Mouse (Mus musculus) hindbrain, embryonic 16.5 days (tissue): ENCODE measurements around the gene Nxpe5. TPM values are rescaled to one million over a fixed set of nuclear protein-coding genes. Genes with fewer than 3 reads are reported as not detected.
"Not testable (repeated sequence)": the region's sequence is repeated elsewhere in the genome, so short reads cannot be mapped to it uniquely, and the experiment has no call there.

Source experiments
- ATAC-seq: fragments of 200-750 bp; cut with Nextera tagmentation; 2 replicates; pipeline ENCODE4 v1.8.0; 2017; ENCODE audit warnings: moderate TSS enrichment, moderate library complexity
- H3K27ac ChIP-seq: fragments of 300-500 bp; sonication (generic); 2 replicates; pipeline ENCODE4 v1.5.1; 2014; ENCODE audit warnings: low read depth, mild to moderate bottlenecking, control low read depth, low read length, moderate library complexity
- H3K27me3 ChIP-seq: fragments of 300-500 bp; sonication (generic); replicated peaks from 2 replicates; pipeline ENCODE4 v1.6.1; 2014; ENCODE audit warnings: low read length; ENCODE audit not compliant: control insufficient read depth, insufficient read depth
- H3K36me3 ChIP-seq: fragments of 300-500 bp; sonication (generic); 2 replicates; pipeline ENCODE4 v1.6.1; 2014; ENCODE audit warnings: mild to moderate bottlenecking, low read length, moderate library complexity, mixed read lengths; ENCODE audit not compliant: control insufficient read depth, insufficient read depth
- H3K4me1 ChIP-seq: fragments of 300-500 bp; sonication (generic); 2 replicates; pipeline ENCODE4 v1.6.1; 2014; ENCODE audit warnings: low read depth, low read length; ENCODE audit not compliant: control insufficient read depth, insufficient read depth
- H3K4me2 ChIP-seq: fragments of 300-500 bp; sonication (generic); 2 replicates; pipeline ENCODE4 v1.6.1; 2014; ENCODE audit warnings: mild to moderate bottlenecking, low read length, control low read depth, moderate library complexity
- H3K4me3 ChIP-seq: fragments of 300-500 bp; sonication (generic); 2 replicates; pipeline ENCODE4 v1.5.1; 2014; ENCODE audit warnings: mild to moderate bottlenecking, low read length, control low read depth, moderate library complexity
- H3K9ac ChIP-seq: fragments of 300-500 bp; sonication (generic); 2 replicates; pipeline ENCODE4 v1.6.1; 2014; ENCODE audit warnings: low read depth, mild to moderate bottlenecking, control low read depth, low read length, moderate library complexity
- H3K9me3 ChIP-seq: fragments of 300-500 bp; sonication (generic); 2 replicates; pipeline ENCODE4 v1.6.1; 2014; ENCODE audit warnings: mild to moderate bottlenecking, low read length, moderate library complexity; ENCODE audit not compliant: control insufficient read depth
- WGBS: fragments of 180-500 bp; shearing (Covaris S2); extraction: QIAGEN DNeasy Blood & Tissue Kit; methylation state at CpG from one replicate; pipeline ENCODE4 v1.1.7; 2014; 5-methylcytosine and 5-hydroxymethylcytosine counted together
- polyA plus RNA-seq: library from polyadenylated mRNA; unstranded; fragments of >200 nt; fragmentation: Nextera tagmentation; extraction: Ambion mirVana; gene quantifications from 2 replicates; pipeline ENCODE4 v1.2.1, GENCODE M21; 2015

Gene Nxpe5
- polyA plus RNA-seq, 1 experiment from 2014 or later, result not detected

DNA sequence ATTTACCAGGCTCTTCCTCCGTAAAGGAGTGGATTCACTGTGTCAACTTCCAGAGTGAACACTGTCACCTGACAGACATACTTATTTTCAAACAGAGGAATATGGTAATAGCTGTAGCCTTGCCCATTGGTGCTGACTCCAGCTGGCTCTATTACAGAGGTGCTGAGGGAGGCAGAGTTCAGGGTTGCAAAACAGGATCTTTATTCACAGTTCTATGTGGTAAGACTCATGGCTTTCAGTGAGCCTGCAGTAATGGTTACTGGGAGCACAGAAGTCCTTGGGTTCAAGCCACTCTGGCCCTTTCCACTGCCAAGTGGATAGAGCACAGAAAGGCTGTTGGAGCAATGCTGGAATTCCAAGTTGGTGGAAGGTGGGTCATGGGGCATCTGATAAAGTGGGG, 18.4 kb upstream of the Nxpe5 start:
- no peak overlapping the region for H3K9ac ChIP-seq
- no peak for ATAC-seq
- no peak overlapping the region for H3K4me2 ChIP-seq
- H3K4me1 ChIP-seq, result no peaks in the 10 kb centered on the region
- no peak overlapping the region for H3K4me3 ChIP-seq
- H3K27me3 ChIP-seq, result no peaks in the 10 kb centered on the region
- no peaks in the 10 kb centered on the region for H3K36me3 ChIP-seq
- H3K27ac ChIP-seq, result no peak overlapping the region
- no peaks in the 10 kb centered on the region for H3K9me3 ChIP-seq
- 86% methylated on average over 1 of the region's 1 CpGs for WGBS

- 88% methylated on average over 4 of the region's 4 CpGs for WGBS
- Histone ChIP-seq H3K9me3 (no peaks in the 10 kb centered on the region), H3K9ac (no peak overlapping the region), H3K27ac (no peak overlapping the region), H3K36me3 (no peaks in the 10 kb centered on the region), H3K27me3 (no peaks in the 10 kb centered on the region), H3K4me3 (no peak overlapping the region), H3K4me1 (no peaks in the 10 kb centered on the region), H3K4me2 (no peak overlapping the region)
- ATAC-seq, result no peak
Observed at GRCm38 (mm10) chr5:138207873-138208272, 17.8 kb upstream of the Nxpe5 start.

- WGBS, result 91% methylated on average over 13 of the region's 13 CpGs
- not testable (repeated sequence) for ATAC-seq, H3K4me2 ChIP-seq, H3K36me3 ChIP-seq, H3K9ac ChIP-seq, H3K4me3 ChIP-seq, H3K27me3 ChIP-seq, H3K4me1 ChIP-seq, H3K9me3 ChIP-seq, H3K27ac ChIP-seq
Observed at GRCm38 (mm10) chr5:138216632-138217031, 9.1 kb upstream of the Nxpe5 start.

DNA sequence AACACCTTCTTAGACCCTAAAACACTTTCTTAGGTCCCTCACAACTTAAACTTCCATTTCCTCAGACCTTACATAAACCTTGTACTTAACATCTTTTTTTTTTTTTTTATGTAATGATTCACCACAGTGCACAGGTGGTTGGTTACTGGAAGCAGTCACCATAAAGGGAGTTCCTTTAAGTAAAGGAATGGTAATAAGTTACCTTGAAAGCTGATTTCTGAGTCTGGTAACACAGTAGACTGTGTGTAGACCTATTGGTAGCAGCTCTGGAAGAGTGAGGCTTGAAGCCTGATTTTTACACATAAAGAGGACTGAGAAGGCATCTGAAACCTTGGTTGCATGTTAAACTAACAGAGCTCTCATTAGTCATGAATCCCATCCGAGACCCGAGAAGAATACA, 5.8 kb upstream of the Nxpe5 start:
- ATAC-seq, result no peak
- H3K9ac ChIP-seq, result no peak overlapping the region
- WGBS, result 82% methylated on average over 2 of the region's 2 CpGs
- no peak overlapping the region for H3K27ac ChIP-seq
- no peaks in the 10 kb centered on the region for H3K36me3 ChIP-seq
- H3K9me3 ChIP-seq, result no peaks in the 10 kb centered on the region
- no peaks in the 10 kb centered on the region for H3K4me1 ChIP-seq
- no peak overlapping the region for H3K4me2 ChIP-seq
- no peaks in the 10 kb centered on the region for H3K27me3 ChIP-seq
- no peak overlapping the region for H3K4me3 ChIP-seq

DNA sequence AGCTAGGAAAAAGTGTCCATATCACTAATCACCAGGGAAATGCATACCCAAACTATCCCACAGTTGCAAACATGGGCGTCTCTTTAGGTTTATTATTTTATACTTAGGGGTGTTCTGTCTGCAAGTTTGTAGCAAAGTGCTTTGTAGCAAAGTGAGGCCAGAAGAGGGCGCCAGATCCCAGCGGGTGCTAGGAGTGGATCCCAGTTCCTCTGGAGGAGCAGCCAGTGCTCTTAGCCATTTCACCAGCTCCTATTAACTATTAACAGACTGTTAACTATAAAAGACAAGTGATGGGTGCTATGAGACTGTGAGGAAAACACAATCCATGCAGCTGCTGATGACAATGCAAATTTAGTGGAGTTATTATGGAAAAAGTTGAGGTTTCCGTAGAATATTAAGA, 3.6 kb upstream of the Nxpe5 start:
- Histone ChIP-seq H3K27ac (no peak overlapping the region), H3K9me3 (no peaks in the 10 kb centered on the region), H3K27me3 (no peaks in the 10 kb centered on the region), H3K4me1 (no peaks in the 10 kb centered on the region), H3K4me2 (no peak overlapping the region), H3K9ac (no peak overlapping the region), H3K36me3 (no peaks in the 10 kb centered on the region), H3K4me3 (no peak overlapping the region)
- WGBS, result 23% methylated on average over 4 of the region's 4 CpGs
- ATAC-seq, result no peak

DNA sequence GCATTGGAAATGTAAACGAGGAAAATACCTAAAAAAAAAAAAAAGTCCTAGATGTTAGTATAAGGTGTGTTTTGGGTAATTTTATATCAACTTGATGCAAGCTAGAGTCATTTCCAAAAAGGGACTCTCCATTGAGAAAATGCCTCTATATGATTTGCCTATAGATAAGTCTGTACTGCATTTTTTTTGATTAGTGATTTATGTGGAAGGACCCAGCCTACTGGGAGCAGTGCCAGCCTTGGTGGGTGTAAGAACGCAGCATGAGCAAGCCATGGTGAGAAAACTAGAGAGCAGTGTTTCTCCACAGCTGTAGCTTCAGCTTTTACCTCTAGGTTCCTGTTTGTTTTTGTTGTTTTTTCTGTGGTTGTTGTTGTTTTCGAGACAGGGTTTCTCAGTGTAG, 2.4 kb upstream of the Nxpe5 start:
- Histone ChIP-seq H3K4me2 (no peak overlapping the region), H3K27ac (no peak overlapping the region), H3K9me3 (no peaks in the 10 kb centered on the region), H3K9ac (no peak overlapping the region), H3K4me3 (no peak overlapping the region), H3K27me3 (no peaks in the 10 kb centered on the region), H3K36me3 (no peaks in the 10 kb centered on the region), H3K4me1 (no peaks in the 10 kb centered on the region)
- ATAC-seq, result no peak
- 65% methylated on average over 3 of the region's 3 CpGs for WGBS

DNA sequence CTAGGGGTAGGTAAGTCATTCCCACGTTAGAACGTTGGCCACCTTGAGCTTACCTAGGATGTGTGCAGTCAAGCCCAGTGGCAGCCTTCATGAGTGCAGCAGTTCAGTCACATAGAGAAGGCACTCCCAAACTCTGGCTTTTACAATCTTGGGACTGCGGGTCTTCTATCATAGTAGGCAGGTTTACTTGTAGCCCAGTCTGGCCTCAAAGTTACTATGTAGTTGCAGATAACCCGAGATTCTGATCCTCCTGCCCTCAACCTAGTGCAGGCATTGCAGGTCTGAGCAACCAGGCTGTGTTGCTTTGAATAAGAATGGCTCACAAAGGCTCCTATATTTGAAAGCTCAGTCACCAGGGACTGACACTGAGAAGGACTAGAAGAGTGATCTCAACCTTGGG, 793 bp downstream of the Nxpe5 start:
- H3K4me1 ChIP-seq, result no peaks in the 10 kb centered on the region

GRCm38 (mm10) chr5:138227367-138227766, 1.7 kb downstream of the Nxpe5 start:
- Histone ChIP-seq H3K27me3 (no peaks in the 10 kb centered on the region), H3K4me1 (no peaks in the 10 kb centered on the region), H3K36me3 (no peaks in the 10 kb centered on the region), H3K9ac (no peak overlapping the region), H3K27ac (no peak overlapping the region), H3K4me3 (no peak overlapping the region), H3K9me3 (no peaks in the 10 kb centered on the region), H3K4me2 (no peak overlapping the region)
- WGBS, result 71% methylated on average over 2 of the region's 2 CpGs
- no peak for ATAC-seq

More for the DNA sequence above, 793 bp downstream of the Nxpe5 start:
- Histone ChIP-seq H3K36me3 (no peaks in the 10 kb centered on the region), H3K27ac (no peak overlapping the region), H3K4me2 (no peak overlapping the region), H3K4me3 (no peak overlapping the region), H3K27me3 (no peaks in the 10 kb centered on the region), H3K9ac (no peak overlapping the region), H3K9me3 (no peaks in the 10 kb centered on the region)
- 76% methylated on average over 4 of the region's 4 CpGs for WGBS
- no peak for ATAC-seq

DNA sequence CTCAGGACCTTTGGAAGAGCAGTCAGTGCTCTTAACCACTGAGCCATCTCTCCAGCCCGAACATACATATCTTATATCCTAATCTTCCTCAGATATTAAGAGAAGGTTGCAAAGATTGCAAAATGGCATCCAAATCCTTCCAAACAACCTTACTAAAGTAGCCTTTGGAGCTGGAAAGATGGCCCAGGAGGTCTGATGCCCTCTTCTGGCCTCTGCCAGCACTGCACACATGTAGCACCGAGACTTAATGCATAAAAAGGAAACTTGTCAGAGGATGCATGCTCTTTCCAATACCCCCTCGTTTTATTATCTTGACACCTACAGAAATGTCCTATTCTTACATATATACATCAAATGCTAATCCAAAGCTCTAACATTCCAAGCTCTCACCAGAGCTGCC, 2.3 kb downstream of the Nxpe5 start:
- no peaks in the 10 kb centered on the region for H3K27me3 ChIP-seq
- no peak for ATAC-seq
- H3K4me2 ChIP-seq, result no peak overlapping the region
- no peaks in the 10 kb centered on the region for H3K4me1 ChIP-seq
- H3K27ac ChIP-seq, result no peak overlapping the region
- no peaks in the 10 kb centered on the region for H3K36me3 ChIP-seq
- 57% methylated on average over 3 of the region's 3 CpGs for WGBS
- H3K9ac ChIP-seq, result no peak overlapping the region
- H3K4me3 ChIP-seq, result no peak overlapping the region
- no peaks in the 10 kb centered on the region for H3K9me3 ChIP-seq

- Histone ChIP-seq H3K36me3 (no peaks in the 10 kb centered on the region), H3K27me3 (no peaks in the 10 kb centered on the region), H3K9ac (no peak overlapping the region), H3K9me3 (no peaks in the 10 kb centered on the region), H3K4me3 (no peak overlapping the region), H3K27ac (no peak overlapping the region), H3K4me2 (no peak overlapping the region), H3K4me1 (no peaks in the 10 kb centered on the region)
- no peak for ATAC-seq
- WGBS, result 94% methylated on average over 3 of the region's 3 CpGs
Observed at GRCm38 (mm10) chr5:138229511-138229910, 3.8 kb downstream of the Nxpe5 start.
